Comparison of ENCODE assay signal across 22 mouse cellular contexts in the genomic region with DNA sequence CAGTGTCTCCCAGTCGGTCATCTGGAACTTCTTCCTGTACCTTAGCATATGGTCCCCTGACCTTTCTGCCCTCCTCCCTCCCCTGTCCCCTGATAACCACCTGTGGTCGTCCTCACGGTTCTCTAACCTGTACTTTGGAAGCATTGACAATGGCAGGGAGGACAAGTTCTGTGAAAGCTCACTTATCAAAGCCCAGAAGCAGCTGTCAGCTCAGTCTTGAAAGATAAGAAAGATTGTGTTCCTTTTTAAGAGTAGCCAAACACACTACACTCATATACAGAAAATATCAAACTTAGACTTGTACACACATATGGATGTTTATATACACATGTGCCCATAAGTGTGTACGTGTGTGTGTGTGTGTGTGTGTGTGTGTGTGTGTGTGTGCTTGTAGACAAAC.
"Had no signal": no experiment of that assay in that cellular context is flagged by ENCODE, and none has a peak within 500 bp of the region (broad histone marks: within the 10 kb centered on the region; RNA-seq: fewer than 3 reads in every experiment).

No protein-coding gene starts in this region.

- H3K36me3 ChIP-seq: limb, embryonic 10.5 days; limb, embryonic 13.5 days; liver, embryonic 12.5 days; liver, embryonic 15.5 days; lung, embryonic 15.5 days; midbrain, embryonic 10.5 days; midbrain, embryonic 13.5 days; neural tube, embryonic 13.5 days; stomach, embryonic 15.5 days had no signal

- H3K27me3 ChIP-seq: lung, embryonic 15.5 days; neural tube, embryonic 13.5 days; stomach, embryonic 15.5 days had no signal

- H3K4me3 ChIP-seq: limb, embryonic 10.5 days; limb, embryonic 13.5 days; liver, embryonic 12.5 days; liver, embryonic 15.5 days; lung, embryonic 15.5 days; midbrain, embryonic 10.5 days; midbrain, embryonic 13.5 days; myocyte; neural tube, embryonic 13.5 days; stomach, embryonic 15.5 days had no signal

- H3K27ac ChIP-seq: limb, embryonic 10.5 days; limb, embryonic 13.5 days; liver, embryonic 12.5 days; liver, embryonic 15.5 days; lung, embryonic 15.5 days; midbrain, embryonic 10.5 days; midbrain, embryonic 13.5 days; neural tube, embryonic 13.5 days; stomach, embryonic 15.5 days had no signal

- DNase-seq: kidney, postnatal 14 days; kidney, postnatal 4 days; liver; lung, adult 18-20 months; lung, postnatal 10 days; lung, postnatal 36 days; retina, postnatal 1 day; right cerebral cortex, postnatal 25 days; spleen, adult 18-20 months; thymus, postnatal 25 days had no signal

- H3K9me3 ChIP-seq: limb, embryonic 10.5 days; limb, embryonic 13.5 days; liver, embryonic 12.5 days; liver, embryonic 15.5 days; lung, embryonic 15.5 days; megakaryocyte, embryonic 14.5 days; midbrain, embryonic 10.5 days; midbrain, embryonic 13.5 days; neural tube, embryonic 13.5 days; stomach, embryonic 15.5 days had no signal

- H3K4me2 ChIP-seq: limb, embryonic 13.5 days; liver, embryonic 12.5 days; liver, embryonic 15.5 days; lung, embryonic 15.5 days; midbrain, embryonic 13.5 days; neural tube, embryonic 13.5 days; stomach, embryonic 15.5 days had no signal

- ATAC-seq: liver, embryonic 12.5 days; midbrain, embryonic 13.5 days; midbrain, embryonic 16.5 days had no signal

- H3K9ac ChIP-seq: limb, embryonic 13.5 days; liver, embryonic 12.5 days; liver, embryonic 15.5 days; lung, embryonic 15.5 days; midbrain, embryonic 13.5 days; neural tube, embryonic 13.5 days; stomach, embryonic 15.5 days had no signal

- H3K4me1 ChIP-seq: limb, embryonic 10.5 days; liver, embryonic 12.5 days; liver, embryonic 15.5 days; lung, embryonic 15.5 days; midbrain, embryonic 10.5 days; midbrain, embryonic 13.5 days; neural tube, embryonic 13.5 days; stomach, embryonic 15.5 days had no signal
